Mouse (Mus musculus): ENCODE measurements at regions not wholly inside any gene's neighbourhood (a gene's known extent, or its start where the extent isn't known, plus 50 kb on each side); places are given as distances from the start of the nearest gene placed in this dataset.

GRCm38 (mm10) chr4:50291397-50291945 is 445.9 kb upstream of the Grin3a start:
- Histone ChIP-seq H3K4me3 (replicated peaks) (no peak overlapping the region), H3K27me3 (no peaks in the 10 kb centered on the region), H3K9ac (replicated peaks) (no peak overlapping the region), H3K9me3 (no peaks in the 10 kb centered on the region), H3K4me1 (replicated peaks) (no peaks in the 10 kb centered on the region), H3K4me2 (replicated peaks) (no peak overlapping the region), H3K36me3 (no peaks in the 10 kb centered on the region), H3K27ac (no peak overlapping the region)
- 69% methylated on average over 3 of the region's 3 CpGs for WGBS
- no peak for ATAC-seq

GRCm38 (mm10) chr4:50286602-50287001 is 441.1 kb upstream of the Grin3a start:
- ATAC-seq = 0 out of 2 replicates have a peak, but pooled peaks have one; percentile 48
- Histone ChIP-seq H3K4me2 (replicated peaks) (no peak overlapping the region), H3K36me3 (no peaks in the 10 kb centered on the region), H3K27ac (no peak overlapping the region), H3K4me3 (replicated peaks) (no peak overlapping the region), H3K27me3 (no peaks in the 10 kb centered on the region), H3K4me1 (replicated peaks) (no peaks in the 10 kb centered on the region), H3K9me3 (no peaks in the 10 kb centered on the region), H3K9ac (replicated peaks) (no peak overlapping the region)
- 87% methylated on average over 2 of the region's 2 CpGs for WGBS

GRCm38 (mm10) chr4:50259012-50259601 is 413.6 kb upstream of the Grin3a start:
- 71% methylated on average over 2 of the region's 2 CpGs for WGBS
- no peak overlapping the region for H3K4me3 ChIP-seq (replicated peaks)
- no peak for ATAC-seq

GRCm38 (mm10) chr4:50242042-50242441 is 396.5 kb upstream of the Grin3a start:
- no peaks in the 10 kb centered on the region for H3K4me1 ChIP-seq (replicated peaks)
- no peaks in the 10 kb centered on the region for H3K36me3 ChIP-seq
- WGBS = 75% methylated on average over 1 of the region's 1 CpGs
- H3K9ac ChIP-seq (replicated peaks) = no peak overlapping the region
- H3K27me3 ChIP-seq = no peaks in the 10 kb centered on the region
- no peak for ATAC-seq
- no peak overlapping the region for H3K4me3 ChIP-seq (replicated peaks)
- H3K4me2 ChIP-seq (replicated peaks) = no peak overlapping the region
- H3K9me3 ChIP-seq = no peaks in the 10 kb centered on the region
- no peak overlapping the region for H3K27ac ChIP-seq

More at GRCm38 (mm10) chr4:50259012-50259601, 413.6 kb upstream of the Grin3a start:
- H3K36me3 ChIP-seq = no peaks in the 10 kb centered on the region
- H3K9me3 ChIP-seq = no peaks in the 10 kb centered on the region
- no peak overlapping the region for H3K4me2 ChIP-seq (replicated peaks)
- H3K27me3 ChIP-seq = no peaks in the 10 kb centered on the region
- no peak overlapping the region for H3K9ac ChIP-seq (replicated peaks)
- no peak overlapping the region for H3K27ac ChIP-seq
- no peaks in the 10 kb centered on the region for H3K4me1 ChIP-seq (replicated peaks)

GRCm38 (mm10) chr4:50240951-50241350 is 395.4 kb upstream of the Grin3a start:
- H3K4me3 ChIP-seq (replicated peaks) = no peak overlapping the region
- H3K9me3 ChIP-seq = no peaks in the 10 kb centered on the region
- H3K9ac ChIP-seq (replicated peaks) = no peak overlapping the region
- WGBS = 88% methylated on average over 2 of the region's 2 CpGs
- H3K4me1 ChIP-seq (replicated peaks) = no peaks in the 10 kb centered on the region
- no peaks in the 10 kb centered on the region for H3K27me3 ChIP-seq
- no peak overlapping the region for H3K4me2 ChIP-seq (replicated peaks)
- no peak for ATAC-seq
- no peaks in the 10 kb centered on the region for H3K36me3 ChIP-seq
- H3K27ac ChIP-seq = no peak overlapping the region

- Histone ChIP-seq H3K27me3 (no peaks in the 10 kb centered on the region), H3K4me2 (replicated peaks) (no peak overlapping the region), H3K4me1 (replicated peaks) (no peaks in the 10 kb centered on the region), H3K27ac (no peak overlapping the region), H3K4me3 (replicated peaks) (no peak overlapping the region), H3K9me3 (no peaks in the 10 kb centered on the region), H3K9ac (replicated peaks) (no peak overlapping the region), H3K36me3 (no peaks in the 10 kb centered on the region)
- WGBS = 94% methylated on average over 2 of the region's 2 CpGs
- ATAC-seq = no peak
These were observed 393.8 kb upstream of the Grin3a start for GRCm38 (mm10) chr4:50239386-50239785.

GRCm38 (mm10) chr4:50235476-50235875 is 389.9 kb upstream of the Grin3a start:
- no peak overlapping the region for H3K4me3 ChIP-seq (replicated peaks)
- H3K4me1 ChIP-seq (replicated peaks) = no peaks in the 10 kb centered on the region
- H3K27me3 ChIP-seq = no peaks in the 10 kb centered on the region
- H3K4me2 ChIP-seq (replicated peaks) = no peak overlapping the region
- ATAC-seq = no peak
- no peak overlapping the region for H3K27ac ChIP-seq
- no peaks in the 10 kb centered on the region for H3K9me3 ChIP-seq
- H3K36me3 ChIP-seq = no peaks in the 10 kb centered on the region
- WGBS = 63% methylated on average over 3 of the region's 3 CpGs
- no peak overlapping the region for H3K9ac ChIP-seq (replicated peaks)

GRCm38 (mm10) chr4:50203348-50203747 is 357.8 kb upstream of the Grin3a start:
- 63% methylated on average over 3 of the region's 3 CpGs for WGBS
- Histone ChIP-seq H3K9ac (replicated peaks) (no peak overlapping the region), H3K4me2 (replicated peaks) (no peak overlapping the region), H3K27ac (no peak overlapping the region), H3K4me1 (replicated peaks) (no peaks in the 10 kb centered on the region), H3K27me3 (no peaks in the 10 kb centered on the region), H3K9me3 (no peaks in the 10 kb centered on the region), H3K4me3 (replicated peaks) (no peak overlapping the region), H3K36me3 (no peaks in the 10 kb centered on the region)
- no peak for ATAC-seq

GRCm38 (mm10) chr4:50177196-50177595 is 331.7 kb upstream of the Grin3a start:
- Histone ChIP-seq H3K36me3 (no peaks in the 10 kb centered on the region), H3K9ac (replicated peaks) (no peak overlapping the region), H3K9me3 (no peaks in the 10 kb centered on the region), H3K4me2 (replicated peaks) (no peak overlapping the region), H3K27me3 (no peaks in the 10 kb centered on the region), H3K4me1 (replicated peaks) (no peaks in the 10 kb centered on the region), H3K27ac (no peak overlapping the region), H3K4me3 (replicated peaks) (no peak overlapping the region)
- ATAC-seq = no peak

- Histone ChIP-seq H3K4me2 (replicated peaks) (no peak overlapping the region), H3K9ac (replicated peaks) (no peak overlapping the region), H3K9me3 (no peaks in the 10 kb centered on the region), H3K27ac (no peak overlapping the region), H3K4me1 (replicated peaks) (no peaks in the 10 kb centered on the region), H3K27me3 (no peaks in the 10 kb centered on the region), H3K36me3 (no peaks in the 10 kb centered on the region), H3K4me3 (replicated peaks) (no peak overlapping the region)
- no peak for ATAC-seq
- WGBS = 90% methylated on average over 2 of the region's 2 CpGs
These were observed 331.1 kb upstream of the Grin3a start for GRCm38 (mm10) chr4:50176656-50177055.

- Histone ChIP-seq H3K4me1 (replicated peaks) (no peaks in the 10 kb centered on the region), H3K36me3 (no peaks in the 10 kb centered on the region), H3K27ac (no peak overlapping the region), H3K9me3 (no peaks in the 10 kb centered on the region), H3K27me3 (no peaks in the 10 kb centered on the region), H3K9ac (replicated peaks) (no peak overlapping the region), H3K4me3 (replicated peaks) (no peak overlapping the region), H3K4me2 (replicated peaks) (no peak overlapping the region)
- no peak for ATAC-seq
- 79% methylated on average over 2 of the region's 2 CpGs for WGBS
These were observed 315.3 kb upstream of the Grin3a start for GRCm38 (mm10) chr4:50160893-50161292.

GRCm38 (mm10) chr4:50145926-50146325 is 300.4 kb upstream of the Grin3a start:
- Histone ChIP-seq H3K9ac (replicated peaks) (no peak overlapping the region), H3K27ac (no peak overlapping the region), H3K4me3 (replicated peaks) (no peak overlapping the region), H3K4me1 (replicated peaks) (no peaks in the 10 kb centered on the region), H3K27me3 (no peaks in the 10 kb centered on the region), H3K36me3 (no peaks in the 10 kb centered on the region), H3K9me3 (no peaks in the 10 kb centered on the region), H3K4me2 (replicated peaks) (no peak overlapping the region)
- ATAC-seq = no peak

GRCm38 (mm10) chr4:50130262-50130661 is 284.7 kb upstream of the Grin3a start:
- 70% methylated on average over 1 of the region's 1 CpGs for WGBS
- no peak overlapping the region for H3K4me3 ChIP-seq (replicated peaks)

More at GRCm38 (mm10) chr4:50130262-50130661, 284.7 kb upstream of the Grin3a start:
- Histone ChIP-seq H3K4me2 (replicated peaks) (no peak overlapping the region), H3K9me3 (no peaks in the 10 kb centered on the region), H3K27me3 (no peaks in the 10 kb centered on the region), H3K27ac (no peak overlapping the region), H3K4me1 (replicated peaks) (no peaks in the 10 kb centered on the region), H3K36me3 (no peaks in the 10 kb centered on the region), H3K9ac (replicated peaks) (no peak overlapping the region)
- ATAC-seq = no peak
